21 mouse cellular contexts compared by ENCODE assay signal in the genomic region with DNA sequence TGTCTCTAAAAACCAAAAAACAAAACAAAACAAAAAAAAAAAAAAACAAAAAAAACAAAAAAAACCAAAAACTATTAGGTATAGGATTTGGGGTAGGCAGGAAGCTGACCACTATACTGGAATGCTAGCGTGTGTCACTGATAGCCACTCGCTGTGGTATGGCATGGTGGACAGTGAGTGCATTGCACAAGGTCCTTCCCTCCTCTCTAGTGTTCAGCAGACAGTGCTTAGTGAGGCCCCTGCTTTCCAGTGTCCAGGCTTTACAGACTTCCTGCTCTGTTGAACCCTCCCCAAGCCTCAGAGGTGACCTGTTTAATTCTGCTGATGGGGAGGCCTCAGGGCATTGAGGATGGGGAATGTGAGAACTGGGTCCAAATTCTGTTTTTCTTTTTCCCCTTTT.
"Had no signal": no experiment of that assay in that cellular context is flagged by ENCODE, and none has a peak within 500 bp of the region (broad histone marks: within the 10 kb centered on the region; RNA-seq: fewer than 3 reads in every experiment).

No protein-coding gene starts in this region.

- DNase-seq: kidney, adult 8-10 months; kidney, postnatal 14 days; kidney, postnatal 4 days; left cerebral cortex, postnatal 4 days; lung, embryonic 14.5 days; midbrain, embryonic 14.5 days; right cerebral cortex, adult 18-20 months; right cerebral cortex, postnatal 14 days; right cerebral cortex, postnatal 4 days; thymus, adult 2 months; thymus, postnatal 14 days; thymus, postnatal 4 days had no signal

- H3K4me1 ChIP-seq: kidney, embryonic 15.5 days; limb, embryonic 12.5 days; limb, embryonic 15.5 days; liver, embryonic 15.5 days had no signal

- H3K9ac ChIP-seq: kidney, embryonic 15.5 days; limb, embryonic 12.5 days; limb, embryonic 15.5 days; liver, embryonic 15.5 days; lung, embryonic 14.5 days had no signal

- H3K4me3 ChIP-seq: kidney, embryonic 15.5 days; limb, embryonic 12.5 days; limb, embryonic 15.5 days; liver, embryonic 15.5 days had no signal

- H3K27ac ChIP-seq: kidney, embryonic 15.5 days; limb, embryonic 12.5 days; limb, embryonic 15.5 days; liver, embryonic 15.5 days; macrophage; stomach, postnatal 0 days had no signal

- H3K27me3 ChIP-seq: kidney, embryonic 15.5 days; limb, embryonic 12.5 days; limb, embryonic 15.5 days; liver, embryonic 15.5 days had no signal

- H3K36me3 ChIP-seq: kidney, embryonic 15.5 days; limb, embryonic 12.5 days; limb, embryonic 15.5 days; liver, embryonic 15.5 days had no signal

- ATAC-seq: intestine, postnatal 0 days; lung, postnatal 0 days had no signal

- H3K9me3 ChIP-seq: kidney, embryonic 15.5 days; limb, embryonic 12.5 days; limb, embryonic 15.5 days; liver, embryonic 15.5 days had no signal

- H3K4me2 ChIP-seq: kidney, embryonic 15.5 days; limb, embryonic 12.5 days; limb, embryonic 15.5 days; liver, embryonic 15.5 days; lung, embryonic 14.5 days; midbrain, embryonic 11.5 days had no signal
